Mouse (Mus musculus) ZHBTc4 (cell line): Measurements from ENCODE around the gene Atp5s.
A peak's percentile ranks its signal among the peaks of the same experiment; 100 is the strongest.

ENCODE experiments used
- DNase-seq: peaks from one replicate; pipeline ENCODE4 v3.0.0-alpha.2; 2011; ENCODE audit warnings: low read depth, low spot score

Gene Atp5s

DNA sequence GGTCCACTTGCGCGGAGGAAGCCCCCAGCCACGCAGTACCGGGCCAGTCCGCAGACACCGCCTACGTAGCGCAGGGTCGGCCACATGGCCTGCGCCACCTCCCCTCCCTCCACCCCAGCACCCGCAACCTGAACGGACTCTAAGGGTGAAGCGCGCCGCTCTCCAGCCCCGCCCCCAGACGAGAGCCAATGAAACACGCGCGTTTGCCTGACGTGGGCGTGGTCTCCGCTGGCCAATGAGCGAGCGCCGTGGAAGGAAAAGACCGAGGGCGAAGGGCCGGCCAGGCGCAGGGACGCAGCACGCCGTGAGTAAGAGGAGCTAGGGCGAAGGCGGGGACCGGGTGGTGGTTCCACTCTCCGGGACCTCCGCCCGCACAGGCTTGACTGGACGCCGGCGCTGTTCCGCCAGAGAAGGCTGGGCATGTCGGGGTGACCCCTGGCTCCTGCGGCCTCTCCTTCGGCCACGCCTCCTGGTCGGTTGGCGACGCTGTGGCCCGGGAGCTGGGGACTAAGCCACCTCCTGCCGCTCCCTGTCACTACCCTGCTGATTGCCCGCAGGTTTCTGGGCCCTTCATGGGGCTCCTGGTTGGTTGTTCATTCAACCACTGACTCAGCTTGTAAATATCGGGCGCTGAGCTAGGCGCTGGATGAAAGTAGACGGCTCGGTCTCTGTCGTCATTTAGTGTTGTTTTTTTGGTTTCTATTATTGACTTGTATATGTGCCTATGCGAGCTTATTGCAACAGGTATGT is at the start of gene Atp5s, which contains the start of gene L2hgdh:
Gene Atp5s (plus strand): TSS at position 240 of the 750 bp plus-strand sequence.
Gene L2hgdh (minus strand): TSS at position 163 of the 750 bp plus-strand sequence.
- DNase-seq, result peak; percentile 99

DNA sequence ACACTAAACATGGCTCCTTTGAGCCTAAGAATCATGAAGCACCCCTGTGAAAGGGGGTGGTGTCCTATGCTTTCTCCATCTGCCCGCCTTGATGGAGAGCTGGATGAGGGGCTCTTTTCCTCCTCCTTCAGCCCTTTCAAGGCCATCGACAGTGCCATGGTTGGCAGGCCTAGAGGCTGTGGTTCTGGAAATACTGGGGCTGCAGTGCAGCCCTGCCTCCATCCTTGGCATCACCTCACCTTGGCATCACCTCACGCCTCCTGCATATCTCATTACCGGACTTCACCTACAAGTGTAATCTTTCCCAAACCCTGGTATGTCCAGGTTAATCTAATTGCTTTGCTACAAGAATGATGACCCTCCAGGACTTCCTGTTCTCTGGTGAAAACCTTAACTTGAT is 48.6 kb upstream of the Atp5s start:
- no peak for DNase-seq

DNA sequence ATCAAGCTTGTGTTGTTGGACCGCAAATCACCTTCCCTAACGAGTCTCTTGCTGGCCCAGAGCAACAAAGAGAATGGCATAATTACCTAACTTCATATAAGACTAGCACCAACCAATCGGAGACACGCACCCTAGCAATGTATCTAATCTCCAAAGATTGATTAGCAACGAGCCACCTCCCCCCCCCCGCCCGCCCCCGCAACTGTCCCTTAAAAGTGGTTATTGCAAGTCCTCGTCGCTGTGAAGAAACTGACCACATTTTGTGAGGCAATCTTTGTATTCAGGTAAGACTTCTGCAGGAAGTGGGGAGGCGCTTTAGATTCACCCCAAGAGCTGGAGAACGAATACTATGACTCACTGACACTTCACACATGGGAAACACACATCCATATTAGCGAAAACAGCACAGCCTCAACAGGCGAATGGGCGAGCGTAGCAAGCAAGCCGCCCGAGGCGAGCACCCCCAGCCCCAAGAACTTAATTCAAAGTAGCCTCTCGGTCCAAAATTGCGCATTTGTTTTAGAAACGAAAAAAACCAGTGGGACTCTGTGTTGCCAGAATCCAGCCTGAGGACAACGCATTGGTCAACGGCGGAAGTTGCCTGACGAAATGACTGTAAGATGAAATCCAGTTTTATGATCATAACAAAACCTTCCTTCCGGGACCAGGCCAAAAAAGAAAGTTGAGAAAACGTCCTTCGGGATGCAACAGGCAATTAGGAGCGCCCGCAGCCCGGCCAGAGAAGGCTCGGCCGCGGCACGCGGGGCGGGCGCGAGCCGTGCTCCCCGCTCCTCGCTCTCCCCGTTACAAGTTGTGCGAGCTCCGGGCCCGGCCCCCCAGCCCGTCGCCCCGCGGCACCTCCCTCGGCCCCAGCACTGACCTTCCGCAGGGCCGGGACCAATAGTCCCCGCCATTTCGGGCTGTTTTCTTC is 43.9 kb upstream of the Atp5s start:
- peak; percentile 34 for DNase-seq

DNA sequence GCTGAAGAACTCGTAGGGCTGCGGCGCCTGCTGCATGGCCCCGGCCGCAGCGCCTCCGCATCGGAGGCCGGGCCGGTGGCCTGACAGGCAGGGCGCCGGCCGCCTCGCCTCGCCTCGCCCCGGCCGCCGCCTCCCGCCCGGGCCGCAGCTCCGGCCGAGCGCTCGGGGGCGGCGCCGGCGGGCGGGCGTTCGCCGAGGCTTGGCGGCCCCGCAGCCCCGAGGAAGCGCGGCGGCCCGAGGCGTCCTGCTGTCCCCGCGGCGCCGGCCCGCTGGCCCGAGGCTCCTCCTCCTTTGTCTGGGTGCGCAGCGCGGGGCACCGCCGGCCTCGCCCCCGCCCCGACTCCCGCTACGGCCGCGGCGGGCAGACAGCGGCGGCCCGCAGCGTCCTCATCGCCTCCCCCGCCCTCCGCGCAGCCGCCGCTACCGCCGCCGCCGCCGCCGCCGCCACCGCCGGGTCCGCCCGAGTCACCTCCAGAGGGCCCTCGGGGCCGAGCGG is 43.1 kb upstream of the Atp5s start, which contains the start of gene Sos2:
Gene Sos2 (minus strand): TSS at position 287 of the 496 bp plus-strand sequence.
- DNase-seq, result peak; percentile 50

DNA sequence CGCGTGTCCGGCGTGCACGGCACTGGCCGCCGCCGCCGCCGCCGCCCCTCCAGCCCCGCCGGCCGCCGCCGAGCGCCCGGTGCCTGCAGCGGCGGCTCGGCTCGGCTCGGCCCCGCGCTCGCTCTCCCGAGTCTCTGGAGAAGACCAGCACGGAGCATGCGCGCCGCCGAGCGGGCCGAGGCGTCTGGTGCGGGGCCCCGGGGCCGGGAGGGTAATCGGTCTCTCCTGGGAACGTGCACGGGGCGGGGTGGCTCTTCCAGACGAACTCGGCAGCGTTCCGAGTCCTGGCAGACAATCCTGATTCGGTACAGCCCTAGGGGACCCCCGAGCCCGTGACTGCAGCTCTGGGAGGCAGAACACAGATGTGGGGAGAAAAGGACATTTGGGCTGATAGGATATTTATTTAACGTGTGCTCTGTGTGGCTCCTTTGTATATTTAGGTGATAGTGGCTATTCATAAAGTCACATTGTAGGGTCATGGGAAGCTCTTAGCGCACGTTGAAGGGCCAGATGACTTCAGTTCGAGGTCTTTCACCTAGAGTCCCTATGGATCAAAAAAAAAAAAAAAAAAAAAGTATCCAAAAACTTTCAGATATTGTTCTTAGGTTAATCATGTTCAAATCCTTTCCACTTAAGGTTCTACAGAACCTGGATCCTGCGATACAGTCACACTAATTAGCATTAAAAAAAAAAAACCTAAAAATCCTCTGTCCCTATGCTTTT is 42.5 kb upstream of the Atp5s start:
- peak; percentile 89 for DNase-seq

DNA sequence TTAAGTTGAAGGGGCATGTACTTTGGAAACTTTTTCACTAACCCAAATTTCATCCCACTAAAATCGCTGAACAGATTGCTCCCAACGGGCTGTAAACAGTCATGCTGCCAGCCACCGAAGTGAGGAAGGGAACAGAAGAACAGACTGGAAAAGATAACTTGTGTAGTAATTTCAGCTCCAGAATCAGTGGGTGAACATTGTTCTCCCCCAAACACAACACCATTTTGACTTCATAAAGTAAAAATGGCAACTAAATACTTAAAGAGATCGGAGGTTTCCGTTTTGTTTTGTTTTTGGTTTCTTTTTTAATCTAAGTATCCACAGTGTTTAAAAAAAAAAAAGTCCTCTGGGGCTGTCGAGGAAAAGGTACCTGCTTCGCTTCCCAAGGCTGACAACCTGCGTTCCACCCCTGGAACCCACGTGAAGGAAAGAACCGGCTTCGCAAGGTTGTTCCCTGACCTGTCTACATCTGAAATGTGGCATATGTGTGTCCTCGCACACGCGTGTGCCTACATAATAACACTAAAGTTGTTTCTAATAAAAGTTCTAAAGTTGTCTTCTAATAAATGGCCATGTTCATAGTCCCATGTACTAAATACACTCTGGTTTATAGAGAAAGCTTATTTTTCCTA is 41.8 kb upstream of the Atp5s start:
- no peak for DNase-seq

DNA sequence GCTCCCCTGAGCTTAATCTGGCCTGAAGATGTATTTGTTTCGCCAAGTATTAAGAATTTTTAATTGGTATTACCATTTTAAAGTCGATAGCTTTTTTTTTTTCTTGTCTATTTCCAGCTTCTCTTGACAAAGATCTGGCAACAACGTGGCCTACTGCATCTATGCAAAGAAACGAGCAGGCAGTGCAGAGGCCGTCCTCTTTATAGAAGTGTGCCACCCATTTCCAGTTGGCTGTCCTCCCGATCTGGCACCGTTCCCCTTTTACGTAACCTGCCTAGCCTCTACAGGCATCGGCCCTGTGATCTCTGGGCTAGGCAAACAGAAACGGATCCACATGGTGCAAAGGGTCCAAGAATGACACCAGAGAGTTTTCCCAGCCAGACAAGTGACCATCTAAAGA is 41.2 kb upstream of the Atp5s start:
- no peak for DNase-seq

DNA sequence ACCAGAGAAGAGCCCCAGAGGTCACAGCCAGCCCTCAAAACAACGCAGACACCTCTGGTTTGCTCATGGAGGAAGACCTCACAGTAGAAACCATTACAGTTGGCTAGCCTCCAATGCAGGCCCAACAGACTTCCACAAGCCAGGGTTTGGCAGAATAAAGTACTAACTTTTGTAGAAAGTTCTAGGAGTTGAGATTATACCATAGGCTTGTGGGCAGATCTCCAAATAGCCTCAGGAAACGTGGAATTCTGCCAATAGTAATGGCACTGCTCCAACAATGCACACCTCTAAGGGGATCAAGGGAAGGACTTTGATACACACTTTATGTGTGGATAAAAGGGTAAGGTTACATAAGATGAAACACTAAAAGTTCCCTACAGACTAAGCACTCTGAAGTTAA is 36.4 kb upstream of the Atp5s start:
- no peak for DNase-seq

DNA sequence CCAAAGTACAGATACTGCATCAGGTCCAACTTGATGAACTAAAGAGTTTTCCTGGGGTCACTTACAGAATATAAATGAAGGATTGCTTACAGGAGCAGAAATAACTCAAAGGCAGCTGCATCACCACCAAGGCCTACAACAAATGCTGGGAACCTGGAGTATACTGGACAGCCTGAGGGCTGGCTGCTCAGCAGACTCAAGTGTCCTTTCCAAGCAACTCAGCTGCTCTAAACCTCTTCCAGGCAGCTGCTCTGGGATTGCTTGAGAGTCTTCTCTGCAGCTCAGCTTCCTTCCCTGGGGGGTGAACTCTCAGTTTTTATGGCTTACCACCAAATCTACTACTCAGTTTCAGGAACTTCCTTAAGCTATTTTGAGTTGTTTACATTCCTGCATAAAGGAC is 35.7 kb upstream of the Atp5s start:
- DNase-seq, result no peak

DNA sequence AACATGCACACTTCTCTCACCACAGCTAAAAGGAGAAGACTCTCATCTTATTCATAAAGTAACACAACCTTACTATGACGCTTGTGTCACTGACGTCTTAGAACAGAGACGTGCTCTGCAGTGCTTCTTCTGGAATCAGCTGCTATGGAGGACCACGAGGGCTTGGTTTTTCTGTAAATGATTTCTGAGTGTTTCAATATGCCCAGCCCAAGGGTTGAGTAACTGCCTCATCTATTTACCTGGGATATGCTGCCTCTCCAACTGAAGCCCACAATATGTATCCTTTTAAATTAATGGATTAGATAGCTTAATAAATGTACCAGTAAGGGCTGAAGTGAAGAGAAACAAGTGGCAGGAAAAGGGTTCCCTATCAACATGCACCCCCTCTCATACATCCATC is 34.0 kb upstream of the Atp5s start:
- no peak for DNase-seq

DNA sequence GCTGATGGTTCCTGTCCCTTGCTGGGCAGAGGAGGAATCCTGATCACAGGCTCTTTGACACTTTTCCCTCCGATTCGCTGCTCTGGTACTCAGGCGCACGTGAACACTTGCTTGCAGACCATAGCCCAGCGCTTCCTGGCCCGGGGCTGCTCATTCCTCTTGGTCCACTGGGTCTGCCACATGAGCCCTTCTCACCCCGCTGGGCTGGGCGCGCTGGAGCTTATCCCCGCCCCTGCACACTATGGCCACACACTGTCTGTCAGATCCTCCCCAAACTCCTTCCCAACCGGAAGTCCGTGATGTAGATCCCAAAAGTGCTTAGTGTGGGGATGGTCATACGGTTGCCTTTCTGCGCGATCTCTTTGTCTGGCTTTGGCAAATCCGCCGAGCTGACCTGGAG is 31.3 kb upstream of the Atp5s start:
- DNase-seq, result peak; percentile 74

DNA sequence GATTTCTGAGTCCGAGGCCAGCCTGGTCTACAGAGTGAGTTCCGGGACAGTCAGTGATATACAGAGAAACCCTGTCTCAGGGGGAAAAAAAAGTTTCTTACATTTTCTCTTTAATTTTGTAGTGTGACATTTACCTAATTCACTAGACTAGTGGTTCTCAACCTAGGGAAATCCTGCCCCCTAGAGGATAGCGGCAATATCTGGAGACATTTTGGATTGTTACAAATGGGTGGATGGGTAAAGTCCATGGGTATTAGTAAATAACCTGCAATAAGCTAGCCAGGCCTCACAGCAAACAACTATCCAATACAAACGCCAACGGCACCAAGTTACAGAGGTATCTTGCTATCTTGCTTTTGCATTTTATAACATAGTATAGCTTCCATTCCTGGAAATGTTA is 28.0 kb upstream of the Atp5s start:
- peak; percentile 56 for DNase-seq

DNA sequence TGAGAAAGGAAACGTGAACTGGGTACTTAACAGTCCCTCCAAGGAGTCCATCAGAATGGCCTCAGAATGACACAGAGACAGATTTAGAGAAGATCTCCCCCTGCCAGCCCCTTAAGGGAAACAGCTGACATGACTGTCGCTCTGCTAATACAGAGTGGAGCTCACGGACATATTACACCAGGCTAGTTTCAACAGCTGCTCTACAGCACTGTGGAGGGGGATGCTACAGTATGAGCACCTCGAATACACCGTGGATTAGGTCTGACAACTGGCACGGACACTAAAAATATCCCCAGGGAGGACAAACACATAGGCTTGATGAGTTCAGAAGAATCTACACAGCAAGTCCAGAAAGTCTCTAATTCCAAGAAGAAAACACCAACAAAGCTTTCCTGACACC is 26.4 kb upstream of the Atp5s start:
- DNase-seq, result no peak

DNA sequence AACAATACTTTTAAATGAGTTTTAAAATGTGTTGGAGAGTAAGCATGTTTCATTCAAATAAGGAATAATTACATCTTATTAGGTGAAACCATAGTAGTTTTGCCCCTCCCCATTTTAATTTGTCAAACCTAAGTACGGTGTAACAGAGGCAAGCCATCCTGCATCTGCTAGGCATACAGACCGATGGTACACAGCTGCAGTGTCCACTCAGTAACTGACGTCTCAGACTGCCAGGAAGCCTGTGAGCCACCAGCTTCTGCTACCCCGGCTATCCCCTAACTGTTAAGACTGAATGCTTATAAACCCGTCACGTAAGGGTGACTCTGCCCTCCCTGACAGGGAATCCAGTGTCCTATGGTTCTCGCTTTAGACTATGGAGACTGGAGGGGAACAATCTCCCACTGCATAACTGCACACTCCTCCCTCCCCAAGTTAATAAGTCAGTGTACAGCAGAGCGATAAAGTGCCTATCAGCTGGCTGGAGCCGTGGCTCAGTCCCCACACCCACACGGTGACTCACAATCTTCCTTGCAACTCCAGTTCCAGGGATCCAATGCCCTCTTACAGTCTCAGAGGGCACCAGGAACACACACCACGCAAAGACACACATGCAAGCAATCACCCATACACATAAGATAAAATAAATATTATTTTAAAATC is 19.8 kb upstream of the Atp5s start:
- DNase-seq, result no peak

DNA sequence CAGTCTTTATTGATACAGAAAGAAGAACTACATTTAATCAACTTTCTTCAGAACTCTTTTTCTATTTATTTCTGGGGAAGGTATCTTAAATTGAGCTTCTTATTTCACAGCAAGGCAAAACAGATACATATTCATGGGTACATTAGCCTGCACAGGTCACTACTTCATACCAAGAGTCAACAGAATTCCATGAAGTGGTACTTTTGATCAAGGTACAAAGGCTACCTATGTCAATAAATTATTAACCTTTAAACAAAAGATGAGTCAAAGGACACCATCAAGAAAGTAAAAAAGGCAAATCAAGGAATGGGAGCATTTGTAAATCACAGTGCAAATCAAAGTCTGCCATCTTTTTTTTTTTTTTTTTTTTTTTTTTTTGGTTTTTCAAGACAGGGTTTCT is 11.1 kb upstream of the Atp5s start:
- no peak for DNase-seq

DNA sequence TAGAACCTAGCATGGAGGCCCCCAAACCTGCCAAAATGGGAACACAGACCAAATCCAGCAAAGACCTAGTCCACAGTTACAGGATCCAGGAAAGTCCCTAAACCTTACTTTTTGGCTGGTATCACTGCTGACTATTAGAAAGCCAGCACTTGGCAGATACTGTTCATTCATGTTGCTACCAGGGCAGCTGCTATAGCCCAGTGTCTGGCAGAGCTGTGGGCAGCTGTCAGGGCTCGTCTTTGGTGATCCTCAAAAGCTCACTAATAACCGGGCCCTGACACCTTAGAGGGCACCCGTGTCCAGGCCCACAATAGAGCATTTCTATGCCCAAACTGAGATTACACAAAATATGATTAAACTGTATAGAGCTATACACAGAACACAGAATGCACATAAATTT is 1.9 kb upstream of the Atp5s start:
- DNase-seq, result no peak

DNA sequence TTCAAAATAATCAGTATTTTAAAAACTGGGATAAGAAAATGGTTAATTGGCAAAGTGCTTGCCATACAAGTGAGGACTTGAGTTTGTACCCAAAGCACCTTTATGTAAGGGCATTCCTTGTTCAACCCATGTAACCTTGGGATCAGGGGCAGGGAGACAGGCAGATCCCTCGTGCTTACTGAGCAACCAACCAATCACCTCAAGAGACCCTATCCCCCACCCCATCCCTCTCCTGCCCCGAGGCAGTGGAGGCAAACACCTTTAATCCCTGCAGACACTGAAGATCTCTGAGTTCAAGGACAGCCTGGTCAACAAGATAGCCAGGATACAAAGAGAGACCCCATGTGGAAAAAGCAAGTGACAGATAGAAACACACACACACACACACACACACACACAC is 1.4 kb upstream of the Atp5s start:
- peak; percentile 64 for DNase-seq

DNA sequence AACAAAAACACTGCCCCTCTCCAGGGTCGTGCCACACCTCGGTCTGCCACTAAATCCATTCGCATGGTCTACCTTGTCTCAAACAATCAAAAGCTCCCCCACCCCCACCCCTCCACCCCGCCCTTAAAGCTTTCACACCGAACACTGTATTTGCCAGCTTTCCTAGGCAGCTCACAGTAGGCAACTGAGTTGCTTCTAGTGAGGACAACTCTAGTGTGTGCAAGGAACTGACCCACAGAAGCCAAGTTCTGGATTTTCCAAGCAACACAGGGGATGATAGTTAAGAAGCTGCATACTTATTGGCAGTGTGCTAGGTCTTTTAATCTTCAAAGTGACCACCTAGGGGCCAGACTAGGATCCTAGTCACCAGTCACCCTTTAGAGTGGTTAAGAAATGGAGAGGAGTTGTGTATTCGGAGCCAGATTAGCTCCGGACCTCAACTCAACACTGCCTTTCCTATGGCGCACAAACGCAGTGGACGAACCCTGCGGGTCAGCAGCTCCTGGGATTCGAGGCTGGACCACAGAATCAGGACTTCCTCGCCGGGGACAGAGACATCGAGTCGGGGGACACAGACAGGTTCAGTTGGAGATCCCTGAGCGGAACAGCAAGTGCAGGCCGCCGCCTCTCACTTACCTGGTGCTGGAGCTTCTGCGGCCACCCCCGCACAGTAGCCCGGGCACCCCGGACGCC is 586 bp upstream of the Atp5s start:
- peak; percentile 44 for DNase-seq

DNA sequence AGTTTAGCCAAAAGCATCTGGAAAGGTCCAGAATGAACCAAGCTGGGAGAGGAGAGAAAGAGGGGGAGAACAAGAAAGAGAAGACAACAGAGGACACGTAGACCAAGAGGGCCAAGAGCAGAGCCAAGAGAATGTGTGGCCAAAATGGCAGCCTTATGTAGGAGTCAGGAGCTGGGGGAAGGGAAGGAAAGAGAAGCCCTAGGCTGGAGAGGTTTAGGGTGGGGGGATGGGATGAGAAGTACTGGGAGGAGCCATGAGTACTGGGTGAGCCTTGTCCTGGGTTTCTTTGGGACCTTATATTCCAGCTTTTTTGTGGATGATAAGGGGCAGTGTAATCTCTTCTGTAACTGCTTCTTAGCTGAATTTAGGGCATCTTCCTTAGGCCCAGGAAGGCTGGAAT is 4.5 kb downstream of the Atp5s start:
- peak; percentile 65 for DNase-seq

DNA sequence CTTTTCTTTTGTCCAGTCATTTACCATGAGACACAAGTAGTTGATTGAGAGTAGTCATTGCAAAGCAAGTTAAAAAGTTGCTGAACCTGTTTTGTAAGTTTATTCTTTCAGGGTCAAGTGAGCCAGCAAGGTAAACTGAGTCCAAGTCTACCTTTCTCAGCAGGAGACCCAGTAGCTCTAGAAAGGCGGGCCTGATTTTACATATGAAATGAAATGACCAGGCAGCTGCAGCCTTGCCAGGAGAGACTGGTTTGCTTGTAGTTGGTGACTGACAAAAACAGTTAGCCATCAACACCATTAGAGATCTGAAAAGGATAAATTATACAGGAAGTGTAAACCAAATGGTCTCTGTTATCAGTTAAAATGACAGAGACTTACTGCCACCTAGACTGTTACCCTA is 5.6 kb downstream of the Atp5s start:
- DNase-seq, result no peak
